Mouse (Mus musculus): ENCODE measurements at regions not wholly inside any gene's neighbourhood (a gene's known extent, or its start where the extent isn't known, plus 50 kb on each side); places are given as distances from the start of the nearest gene placed in this dataset.
A peak's percentile ranks its signal among the peaks of the same experiment; 100 is the strongest.

DNA sequence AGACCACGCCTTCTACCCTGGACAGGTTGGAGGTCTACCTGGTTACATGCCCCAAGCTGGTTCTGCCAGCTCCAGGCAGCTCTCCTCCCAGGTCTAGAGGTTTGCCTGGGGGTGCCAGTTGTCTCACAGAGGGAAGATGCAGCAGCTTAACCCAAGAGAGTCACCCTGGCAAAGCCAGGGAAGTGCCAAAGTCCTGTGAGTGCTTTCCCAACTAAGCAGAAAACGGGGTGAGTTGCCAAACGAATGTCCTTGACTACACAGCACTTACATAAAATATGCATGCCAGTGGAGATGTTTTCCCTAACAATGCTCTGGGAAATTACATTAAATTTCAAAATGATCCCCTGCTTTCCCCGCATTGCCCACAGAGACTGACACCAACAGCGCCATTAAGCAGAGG is 441.9 kb upstream of the Mgmt start:
- Histone ChIP-seq H3K4me2 (ENCODE audit: low read depth, low read length) (no peak overlapping the region), H3K27ac (ENCODE audit: low read length) (no peak overlapping the region), H3K27me3 (ENCODE audit: control insufficient read depth, insufficient read depth, low read depth, low read length) (no peaks in the 10 kb centered on the region), H3K9me3 (ENCODE audit: control insufficient read depth, low read length) (no peaks in the 10 kb centered on the region), H3K36me3 (ENCODE audit: control insufficient read depth, insufficient read depth, low read length) (no peaks in the 10 kb centered on the region), H3K9ac (ENCODE audit: low read length) (no peak overlapping the region), H3K4me1 (replicated peaks; ENCODE audit: control insufficient read depth, insufficient read depth, low read length) (no peaks in the 10 kb centered on the region), H3K4me3 (ENCODE audit: low read length) (no peak overlapping the region)
- no peak for ATAC-seq (ENCODE audit: low read depth)
- 78% methylated on average over 5 of the region's 5 CpGs for whole genome bisulfite sequencing

DNA sequence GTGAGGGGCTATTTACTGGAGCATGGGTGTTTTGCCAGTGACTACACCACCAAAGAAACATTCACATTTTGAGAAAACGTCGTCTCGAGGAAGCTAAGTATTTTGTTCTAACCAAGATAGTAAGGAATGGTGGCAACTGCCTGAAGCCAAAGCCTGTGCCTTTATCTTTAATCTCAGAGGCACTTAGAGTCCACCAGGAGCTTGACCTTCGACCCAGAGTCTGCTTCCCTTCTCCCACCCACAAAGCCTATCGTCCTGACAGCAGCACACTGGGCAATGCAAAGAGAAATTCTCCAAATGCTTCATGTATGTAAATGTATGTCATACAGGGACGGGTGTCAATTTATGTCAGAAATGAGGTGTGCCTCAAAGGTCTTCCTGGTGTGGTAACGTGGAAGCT is 437.2 kb upstream of the Mgmt start:
- Histone ChIP-seq H3K27me3 (ENCODE audit: control insufficient read depth, insufficient read depth, low read depth, low read length) (no peaks in the 10 kb centered on the region), H3K9me3 (ENCODE audit: control insufficient read depth, low read length) (no peaks in the 10 kb centered on the region), H3K4me3 (ENCODE audit: low read length) (no peak overlapping the region), H3K4me2 (ENCODE audit: low read depth, low read length) (no peak overlapping the region), H3K36me3 (ENCODE audit: control insufficient read depth, insufficient read depth, low read length) (no peaks in the 10 kb centered on the region), H3K4me1 (replicated peaks; ENCODE audit: control insufficient read depth, insufficient read depth, low read length) (no peaks in the 10 kb centered on the region), H3K9ac (ENCODE audit: low read length) (no peak overlapping the region), H3K27ac (ENCODE audit: low read length) (no peak overlapping the region)
- no peak for ATAC-seq (ENCODE audit: low read depth)
- WGBS, result 34% methylated on average over 7 of the region's 7 CpGs

DNA sequence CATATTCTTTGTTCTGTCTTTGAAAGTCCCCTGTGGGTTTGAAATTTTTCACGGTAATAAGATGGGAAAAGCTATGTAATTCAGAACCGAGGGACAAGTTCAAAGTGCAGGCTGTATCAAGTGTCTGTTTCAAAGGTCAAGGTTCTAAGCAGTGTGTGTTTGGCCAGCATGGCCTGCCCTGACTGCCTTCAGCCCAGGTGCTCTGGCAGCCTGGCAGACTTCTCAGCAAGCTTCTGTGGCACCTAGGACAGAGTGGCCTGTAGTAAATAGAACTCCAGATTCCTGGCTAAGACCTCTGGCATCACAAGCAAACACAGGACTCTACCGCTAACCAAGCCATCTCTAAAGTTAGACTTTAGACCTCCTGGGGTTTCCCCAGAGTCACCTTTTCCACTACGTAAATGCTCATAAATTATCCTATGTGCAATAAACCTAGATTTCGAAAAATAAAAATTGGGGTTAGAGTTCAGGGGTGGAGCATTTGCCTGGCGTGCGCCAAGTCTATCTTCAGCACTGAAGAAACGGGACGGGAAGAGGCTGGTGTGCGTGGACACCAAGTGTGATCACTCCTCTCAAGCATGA is 436.5 kb upstream of the Mgmt start:
- no peaks in the 10 kb centered on the region; the same call in 1 of the 2 replicates for H3K27me3 ChIP-seq (ENCODE audit: control insufficient read depth, insufficient read depth, low read depth, low read length)
- no peak overlapping the region for H3K4me2 ChIP-seq (ENCODE audit: low read depth, low read length)
- no peak for ATAC-seq (ENCODE audit: low read depth)
- H3K36me3 ChIP-seq (ENCODE audit: control insufficient read depth, insufficient read depth, low read length), result no peaks in the 10 kb centered on the region
- no peak overlapping the region for H3K27ac ChIP-seq (ENCODE audit: low read length)
- no peaks in the 10 kb centered on the region for H3K9me3 ChIP-seq (ENCODE audit: control insufficient read depth, low read length)
- 75% methylated on average over 10 of the region's 10 CpGs for WGBS
- H3K4me1 ChIP-seq (replicated peaks; ENCODE audit: control insufficient read depth, insufficient read depth, low read length), result no peaks in the 10 kb centered on the region
- H3K4me3 ChIP-seq (ENCODE audit: low read length), result no peak overlapping the region
- no peak overlapping the region for H3K9ac ChIP-seq (ENCODE audit: low read length)

DNA sequence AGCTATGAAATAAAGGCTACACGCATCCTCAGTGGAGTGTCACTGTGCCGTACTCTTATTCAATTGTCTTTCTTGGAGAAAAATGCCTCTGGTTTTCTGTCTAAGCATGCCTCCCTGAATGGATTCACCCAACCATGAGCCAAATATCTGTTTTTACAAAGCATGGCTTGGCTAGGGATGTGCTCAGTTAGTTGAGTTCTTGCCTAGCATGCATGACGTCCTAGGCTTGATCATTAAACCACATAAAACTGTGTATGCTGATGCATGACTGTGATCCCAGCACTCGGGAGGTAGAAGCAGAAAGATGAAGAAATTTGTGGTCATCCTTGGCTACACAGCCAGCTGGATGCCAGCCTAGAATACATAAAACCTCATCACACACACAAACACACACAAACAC is 417.3 kb upstream of the Mgmt start:
- 87% methylated on average over 4 of the region's 4 CpGs for WGBS
- H3K27me3 ChIP-seq (ENCODE audit: control insufficient read depth, insufficient read depth, low read depth, low read length), result no peaks in the 10 kb centered on the region
- no peak overlapping the region for H3K27ac ChIP-seq (ENCODE audit: low read length)
- no peak for ATAC-seq (ENCODE audit: low read depth)
- H3K4me1 ChIP-seq (replicated peaks; ENCODE audit: control insufficient read depth, insufficient read depth, low read length), result peaks cover 7% of the 10 kb centered on the region; the same call in 1 of the 2 replicates
- H3K4me2 ChIP-seq (ENCODE audit: low read depth, low read length), result no peak overlapping the region
- H3K4me3 ChIP-seq (ENCODE audit: low read length), result no peak overlapping the region
- H3K36me3 ChIP-seq (ENCODE audit: control insufficient read depth, insufficient read depth, low read length), result no peaks in the 10 kb centered on the region
- no peaks in the 10 kb centered on the region for H3K9me3 ChIP-seq (ENCODE audit: control insufficient read depth, low read length)
- H3K9ac ChIP-seq (ENCODE audit: low read length), result no peak overlapping the region

DNA sequence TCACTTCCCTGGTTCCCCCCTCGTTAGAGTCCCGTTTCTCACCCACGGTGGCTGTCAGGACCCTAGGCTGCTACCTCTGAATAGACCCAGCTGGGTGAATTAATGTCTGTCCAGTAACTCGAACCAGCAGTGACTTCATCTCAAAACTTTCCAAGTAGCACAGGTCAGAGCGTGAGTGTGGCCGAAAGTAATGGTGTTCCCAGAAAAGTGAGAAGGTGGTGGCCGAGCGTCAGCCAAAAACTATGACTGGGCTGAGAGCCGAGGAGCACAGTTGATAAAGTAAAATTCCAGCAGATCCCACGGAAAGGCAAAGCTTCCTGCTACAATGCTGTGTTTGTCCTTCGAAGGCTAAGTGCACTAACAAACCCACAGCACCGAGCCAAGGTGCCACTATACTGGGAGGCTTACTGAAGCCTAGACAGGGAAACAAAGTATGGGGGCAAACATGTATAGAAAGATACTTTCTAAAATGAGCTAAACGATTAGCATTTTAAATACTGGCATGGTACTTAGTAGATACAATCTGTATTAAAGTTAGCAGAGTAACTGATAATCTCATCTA is 413.7 kb upstream of the Mgmt start:
- 30% methylated on average over 13 of the region's 13 CpGs for WGBS
- no peak overlapping the region for H3K27ac ChIP-seq (ENCODE audit: low read length)
- H3K4me3 ChIP-seq (ENCODE audit: low read length), result no peak overlapping the region
- H3K36me3 ChIP-seq (ENCODE audit: control insufficient read depth, insufficient read depth, low read length), result no peaks in the 10 kb centered on the region
- peaks cover 7% of the 10 kb centered on the region; the same call in 1 of the 2 replicates for H3K4me1 ChIP-seq (replicated peaks; ENCODE audit: control insufficient read depth, insufficient read depth, low read length)
- no peak overlapping the region for H3K9ac ChIP-seq (ENCODE audit: low read length)
- no peak overlapping the region for H3K4me2 ChIP-seq (ENCODE audit: low read depth, low read length)
- H3K9me3 ChIP-seq (ENCODE audit: control insufficient read depth, low read length), result no peaks in the 10 kb centered on the region
- H3K27me3 ChIP-seq (ENCODE audit: control insufficient read depth, insufficient read depth, low read depth, low read length), result peaks cover 4% of the 10 kb centered on the region; the same call in 1 of the 2 replicates
- ATAC-seq (ENCODE audit: low read depth), result peak; percentile 26; the same call in 1 of the 2 replicates

DNA sequence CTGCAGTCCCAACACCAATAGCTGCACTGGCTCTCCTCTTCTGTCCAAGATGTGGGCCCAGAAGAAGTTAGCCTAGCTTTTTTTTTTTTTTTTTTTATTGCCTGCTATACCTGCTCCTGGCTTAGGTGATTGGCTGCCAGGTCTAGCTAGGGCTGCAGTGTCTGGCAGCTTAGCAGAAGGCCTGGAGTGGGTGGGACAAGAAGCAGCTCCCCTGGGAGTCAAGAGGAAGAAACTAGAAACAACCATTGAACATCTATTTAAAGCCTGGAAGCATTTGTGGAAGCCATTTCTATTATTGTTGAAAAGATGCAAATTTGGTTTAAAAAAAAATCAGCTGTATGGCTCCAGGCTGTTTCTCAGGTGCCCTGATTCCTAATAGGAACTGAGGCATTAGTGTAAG is 411.2 kb upstream of the Mgmt start:
- no peaks in the 10 kb centered on the region for H3K36me3 ChIP-seq (ENCODE audit: control insufficient read depth, insufficient read depth, low read length)
- H3K4me1 ChIP-seq (replicated peaks; ENCODE audit: control insufficient read depth, insufficient read depth, low read length), result peaks cover 7% of the 10 kb centered on the region; the same call in 1 of the 2 replicates
- H3K27me3 ChIP-seq (ENCODE audit: control insufficient read depth, insufficient read depth, low read depth, low read length), result peaks cover 7% of the 10 kb centered on the region
- no peak overlapping the region for H3K27ac ChIP-seq (ENCODE audit: low read length)
- ATAC-seq (ENCODE audit: low read depth), result no peak
- no peak overlapping the region for H3K4me3 ChIP-seq (ENCODE audit: low read length)
- H3K9ac ChIP-seq (ENCODE audit: low read length), result no peak overlapping the region
- H3K9me3 ChIP-seq (ENCODE audit: control insufficient read depth, low read length), result no peaks in the 10 kb centered on the region
- H3K4me2 ChIP-seq (ENCODE audit: low read depth, low read length), result no peak overlapping the region

DNA sequence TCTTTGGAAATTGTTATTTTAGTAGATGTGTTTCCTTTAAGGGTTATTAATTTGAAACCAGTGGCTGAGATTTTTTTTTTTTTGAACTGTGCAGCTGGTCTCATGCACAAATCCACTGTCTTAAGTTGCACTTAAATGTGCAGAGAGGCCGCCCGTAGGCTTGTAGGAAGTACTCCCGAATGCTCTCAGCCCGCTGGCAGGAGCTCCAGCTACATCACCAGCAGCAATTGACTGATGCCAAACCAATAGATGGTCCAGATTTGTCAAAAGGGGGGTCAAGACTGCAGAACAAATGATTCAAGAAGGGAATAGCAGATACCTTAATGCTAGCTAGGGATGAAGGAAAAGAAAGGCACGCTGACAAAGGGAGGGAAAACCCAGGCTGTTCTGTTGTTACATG is 406.9 kb upstream of the Mgmt start:
- WGBS, result 44% methylated on average over 5 of the region's 5 CpGs
- no peak overlapping the region for H3K4me3 ChIP-seq (ENCODE audit: low read length)
- peaks cover 19% of the 10 kb centered on the region for H3K27me3 ChIP-seq (ENCODE audit: control insufficient read depth, insufficient read depth, low read depth, low read length)
- H3K4me1 ChIP-seq (replicated peaks; ENCODE audit: control insufficient read depth, insufficient read depth, low read length), result no peaks in the 10 kb centered on the region
- ATAC-seq (ENCODE audit: low read depth), result no peak
- no peaks in the 10 kb centered on the region for H3K36me3 ChIP-seq (ENCODE audit: control insufficient read depth, insufficient read depth, low read length)
- no peak overlapping the region for H3K9ac ChIP-seq (ENCODE audit: low read length)
- no peaks in the 10 kb centered on the region for H3K9me3 ChIP-seq (ENCODE audit: control insufficient read depth, low read length)
- H3K4me2 ChIP-seq (ENCODE audit: low read depth, low read length), result no peak overlapping the region
- H3K27ac ChIP-seq (ENCODE audit: low read length), result no peak overlapping the region

DNA sequence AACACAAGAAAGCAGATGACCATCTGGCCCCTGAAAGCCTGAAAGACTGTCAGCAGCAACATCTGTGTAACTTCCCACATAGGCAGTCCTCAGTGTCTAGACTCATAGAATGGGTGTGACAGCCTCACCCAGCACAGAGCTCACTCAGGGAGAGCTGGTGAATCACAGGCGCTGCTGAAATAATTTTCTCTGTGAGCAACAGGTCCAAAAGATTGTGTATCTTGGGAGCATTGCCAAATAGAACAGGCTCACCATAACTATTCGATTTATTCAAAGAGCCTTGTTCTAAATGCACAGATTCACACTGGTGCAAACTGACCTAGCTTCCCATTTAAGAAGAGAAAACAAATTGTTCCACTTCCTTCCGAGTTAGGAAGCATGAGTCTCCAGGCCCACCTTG is 399.6 kb upstream of the Mgmt start:
- no peaks in the 10 kb centered on the region for H3K9me3 ChIP-seq (ENCODE audit: control insufficient read depth, low read length)
- WGBS, result 57% methylated on average over 3 of the region's 3 CpGs
- H3K27me3 ChIP-seq (ENCODE audit: control insufficient read depth, insufficient read depth, low read depth, low read length), result peaks cover 9% of the 10 kb centered on the region
- 0 out of 2 replicates have a peak, but pooled peaks cover 2% of the 10 kb centered on the region for H3K4me1 ChIP-seq (replicated peaks; ENCODE audit: control insufficient read depth, insufficient read depth, low read length)
- H3K36me3 ChIP-seq (ENCODE audit: control insufficient read depth, insufficient read depth, low read length), result no peaks in the 10 kb centered on the region
- no peak overlapping the region for H3K27ac ChIP-seq (ENCODE audit: low read length)
- H3K4me2 ChIP-seq (ENCODE audit: low read depth, low read length), result no peak overlapping the region
- ATAC-seq (ENCODE audit: low read depth), result no peak
- H3K9ac ChIP-seq (ENCODE audit: low read length), result no peak overlapping the region
- no peak overlapping the region for H3K4me3 ChIP-seq (ENCODE audit: low read length)

DNA sequence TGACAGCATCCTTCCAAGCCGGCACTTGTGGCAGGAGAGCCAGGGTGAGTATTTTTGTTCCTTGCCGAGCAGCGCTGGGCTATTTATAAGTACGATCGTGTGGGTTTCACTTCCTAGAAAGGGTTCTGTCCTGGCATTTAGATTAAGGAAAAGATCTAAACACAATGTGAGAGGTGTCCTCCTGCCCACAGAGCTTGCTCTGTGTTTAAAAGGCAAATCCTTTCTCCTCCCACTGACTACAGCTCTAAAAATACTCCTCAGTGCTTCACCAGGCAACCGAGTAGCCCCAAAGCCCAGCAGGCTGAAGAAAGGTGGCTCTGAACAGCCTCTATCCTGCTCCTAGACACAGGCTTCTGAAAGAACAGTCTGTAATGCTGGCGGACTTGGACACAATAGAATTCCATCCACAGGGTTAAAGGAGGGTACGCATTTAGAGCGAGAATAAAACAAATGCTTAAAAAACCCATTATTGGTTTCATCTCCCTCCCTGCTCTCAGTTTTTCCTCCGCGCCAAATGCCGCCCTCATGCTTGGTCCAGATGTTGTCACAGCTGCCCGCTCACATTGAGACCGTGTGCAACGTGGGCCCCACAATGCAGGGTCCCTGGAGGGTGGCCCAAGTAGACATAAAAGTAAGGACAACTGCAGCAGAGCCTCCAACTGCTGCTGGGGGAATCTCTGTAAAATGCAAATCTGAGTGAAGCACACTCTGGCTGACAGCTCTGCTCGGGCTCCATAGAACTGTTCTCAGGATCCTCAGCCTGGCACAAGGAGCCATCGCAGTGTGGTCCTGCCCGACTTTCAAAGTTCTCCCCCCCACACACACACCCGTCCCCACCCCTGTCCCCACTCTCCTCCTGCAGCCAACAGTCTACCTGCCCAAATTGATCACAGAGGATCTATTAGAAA is 397.8 kb upstream of the Mgmt start:
- Histone ChIP-seq H3K9ac (ENCODE audit: low read length) (no peak overlapping the region), H3K4me2 (ENCODE audit: low read depth, low read length) (peak overlapping the region; percentile 1; the same call in 1 of the 2 replicates), H3K9me3 (ENCODE audit: control insufficient read depth, low read length) (no peaks in the 10 kb centered on the region), H3K4me3 (ENCODE audit: low read length) (no peak overlapping the region), H3K36me3 (ENCODE audit: control insufficient read depth, insufficient read depth, low read length) (no peaks in the 10 kb centered on the region), H3K4me1 (replicated peaks; ENCODE audit: control insufficient read depth, insufficient read depth, low read length) (0 out of 2 replicates have a peak, but pooled peaks cover 2% of the 10 kb centered on the region), H3K27ac (ENCODE audit: low read length) (no peak overlapping the region), H3K27me3 (ENCODE audit: control insufficient read depth, insufficient read depth, low read depth, low read length) (peaks cover 6% of the 10 kb centered on the region)
- 0 out of 2 replicates have a peak, but pooled peaks have one; percentile 20 for ATAC-seq (ENCODE audit: low read depth)
- WGBS, result 49% methylated on average over 19 of the region's 19 CpGs
